Mouse (Mus musculus) liver, embryonic 14.5 days (tissue): ENCODE results near the gene Kcnmb1.

Experiments
- CTCF ChIP-seq: IDR thresholded peaks from 2 replicates; pipeline ENCODE4 v1.5.1; 2016; ENCODE audit warnings: antibody characterized with exemption, low read depth, control low read depth
- EP300 ChIP-seq: IDR thresholded peaks from 2 replicates; pipeline ENCODE4 v1.6.1; 2016; ENCODE audit warnings: antibody characterized with exemption, low read depth

- TF ChIP-seq CTCF = peak; percentile 17; the same call in 1 of the 2 replicates
- TF ChIP-seq EP300 = no peak
These were observed 2.6 kb downstream of the Kcnmb1 start for GRCm38 (mm10) chr11:33965380-33965779.
